Mouse (Mus musculus) left cerebral cortex, adult 9 months (tissue): ENCODE measurements around the gene Ctnnd1.

Experiments used
- DNase-seq, 2 experiments: peaks; one replicate each; pipeline ENCODE4 v3.0.0; 2022; ENCODE audit warnings: low spot score in 2 of 2

Gene Ctnnd1

GRCm38 (mm10) chr2:84647051-84647568, 3.5 kb downstream of the Ctnnd1 start:
- no peak for DNase-seq

- no peak for DNase-seq
Measured at GRCm38 (mm10) chr2:84646138-84646537, 4.4 kb downstream of the Ctnnd1 start.

GRCm38 (mm10) chr2:84640833-84641232, 9.7 kb downstream of the Ctnnd1 start:
- DNase-seq: no peak

GRCm38 (mm10) chr2:84638428-84639220, 11.9 kb downstream of the Ctnnd1 start:
- DNase-seq: no peak

GRCm38 (mm10) chr2:84637452-84638165, 13.0 kb downstream of the Ctnnd1 start:
- no peak for DNase-seq

GRCm38 (mm10) chr2:84636231-84636741, 14.3 kb downstream of the Ctnnd1 start:
- DNase-seq: no peak

GRCm38 (mm10) chr2:84635611-84636010, 15.0 kb downstream of the Ctnnd1 start:
- peak; percentile 62 to 81 for DNase-seq

GRCm38 (mm10) chr2:84634934-84635482, 15.6 kb downstream of the Ctnnd1 start:
- DNase-seq: no peak

GRCm38 (mm10) chr2:84634006-84634405, 16.6 kb downstream of the Ctnnd1 start:
- no peak for DNase-seq

- no peak for DNase-seq
Measured at GRCm38 (mm10) chr2:84632999-84633398, 17.6 kb downstream of the Ctnnd1 start.

GRCm38 (mm10) chr2:84632001-84632400, 18.6 kb downstream of the Ctnnd1 start:
- DNase-seq: no peak

- DNase-seq: no peak
Measured at GRCm38 (mm10) chr2:84627036-84627435, 23.5 kb downstream of the Ctnnd1 start.

GRCm38 (mm10) chr2:84626366-84626975, 24.1 kb downstream of the Ctnnd1 start:
- DNase-seq: no peak

GRCm38 (mm10) chr2:84624201-84624600, 26.4 kb downstream of the Ctnnd1 start:
- DNase-seq: no peak

GRCm38 (mm10) chr2:84623428-84624119, 27.0 kb downstream of the Ctnnd1 start:
- DNase-seq: no peak

GRCm38 (mm10) chr2:84622668-84623067, 27.9 kb downstream of the Ctnnd1 start:
- no peak for DNase-seq

- no peak for DNase-seq
Measured at GRCm38 (mm10) chr2:84619646-84620340, 30.8 kb downstream of the Ctnnd1 start.

- no peak for DNase-seq
Measured at GRCm38 (mm10) chr2:84618914-84619313, 31.7 kb downstream of the Ctnnd1 start.

- DNase-seq: peak in 1 of 2 experiments; percentile 55
Measured at GRCm38 (mm10) chr2:84617637-84618515, 32.7 kb downstream of the Ctnnd1 start.

GRCm38 (mm10) chr2:84612764-84613163, 37.8 kb downstream of the Ctnnd1 start:
- no peak for DNase-seq
